Mouse (Mus musculus) layer of hippocampus, adult 2 months (tissue): ENCODE data around the gene Rgs3. TPM values are rescaled to one million over a fixed set of nuclear protein-coding genes. Genes with fewer than 3 reads are reported as not detected.
A peak's percentile ranks its signal among the peaks of the same experiment; 100 is the strongest.
"Not testable (repeated sequence)": the region's sequence is repeated elsewhere in the genome, so short reads cannot be mapped to it uniquely, and the experiment has no call there.

ENCODE experiments used
- DNase-seq, 2 experiments: peaks; one replicate each; pipeline ENCODE4 v3.0.0; 2022; ENCODE audit warnings: low spot score in 2 of 2
- H3K27ac ChIP-seq: fragments of 200-600 bp; 2 replicates; pipeline ENCODE4 v1.8.1; 2022
- H3K4me3 ChIP-seq: fragments of 200-600 bp; 2 replicates; pipeline ENCODE4 v1.8.1; 2022; ENCODE audit warnings: mild to moderate bottlenecking
- CTCF ChIP-seq: fragments of 200-600 bp; conservative IDR thresholded peaks from 2 replicates; pipeline ENCODE4 v1.8.1; 2022; ENCODE audit warnings: antibody characterized with exemption, mild to moderate bottlenecking, moderate library complexity
- total RNA-seq, 2 experiments: library from RNA; stranded (reverse); gene quantifications; 2 replicates each; pipeline ENCODE4 v1.2.3; 2021

The Rgs3 gene
- total RNA-seq, 2 experiments from 2014 or later = 18.9 to 21.6 TPM

- H3K27ac ChIP-seq = no peak overlapping the region
- H3K4me3 ChIP-seq = no peak overlapping the region
- no peak for DNase-seq
- TF ChIP-seq CTCF = no peak
Measured at GRCm38 (mm10) chr4:62566530-62566929, 6.9 kb downstream of the Rgs3 start.

- TF ChIP-seq CTCF = no peak
- no peak for DNase-seq
- H3K27ac ChIP-seq = no peak overlapping the region
- H3K4me3 ChIP-seq = no peak overlapping the region
Measured at GRCm38 (mm10) chr4:62567696-62568095, 8.0 kb downstream of the Rgs3 start.

GRCm38 (mm10) chr4:62568359-62568758, 8.7 kb downstream of the Rgs3 start:
- TF ChIP-seq CTCF = no peak
- Histone ChIP-seq H3K4me3 (no peak overlapping the region), H3K27ac (no peak overlapping the region)
- no peak for DNase-seq

GRCm38 (mm10) chr4:62569603-62570002, 10.0 kb downstream of the Rgs3 start:
- no peak overlapping the region for H3K27ac ChIP-seq
- no peak for TF ChIP-seq CTCF

GRCm38 (mm10) chr4:62570029-62570428, 10.4 kb downstream of the Rgs3 start:
- TF ChIP-seq CTCF = no peak
- DNase-seq = no peak
- H3K4me3 ChIP-seq = no peak overlapping the region
- H3K27ac ChIP-seq = no peak overlapping the region

More at GRCm38 (mm10) chr4:62569603-62570002, 10.0 kb downstream of the Rgs3 start:
- DNase-seq = no peak
- H3K4me3 ChIP-seq = no peak overlapping the region

GRCm38 (mm10) chr4:62582365-62583264, 23.0 kb downstream of the Rgs3 start:
- peak overlapping the region; percentile 46 for H3K4me3 ChIP-seq
- TF ChIP-seq CTCF = no peak
- DNase-seq = peak; percentile 74 to 77
- H3K27ac ChIP-seq = peak overlapping the region; percentile 57; the same call in 1 of the 2 replicates

GRCm38 (mm10) chr4:62583265-62584092, 23.8 kb downstream of the Rgs3 start:
- peak overlapping the region; percentile 57; the same call in 1 of the 2 replicates for H3K27ac ChIP-seq
- TF ChIP-seq CTCF = peak; percentile 43
- DNase-seq = peak; percentile 29 to 50
- H3K4me3 ChIP-seq = peak overlapping the region; percentile 46

- no peak for DNase-seq
- TF ChIP-seq CTCF = no peak
- Histone ChIP-seq H3K27ac (no peak overlapping the region), H3K4me3 (no peak overlapping the region)
Measured at GRCm38 (mm10) chr4:62587067-62587466, 27.4 kb downstream of the Rgs3 start.

GRCm38 (mm10) chr4:62590878-62591277, 31.2 kb downstream of the Rgs3 start:
- H3K27ac ChIP-seq = no peak overlapping the region
- no peak for DNase-seq
- H3K4me3 ChIP-seq = no peak overlapping the region
- TF ChIP-seq CTCF = no peak

GRCm38 (mm10) chr4:62591326-62591725, 31.7 kb downstream of the Rgs3 start:
- Histone ChIP-seq H3K4me3 (no peak overlapping the region), H3K27ac (no peak overlapping the region)
- DNase-seq = no peak
- TF ChIP-seq CTCF = no peak

GRCm38 (mm10) chr4:62593546-62594240, 34.0 kb downstream of the Rgs3 start:
- not testable (repeated sequence) for H3K4me3 ChIP-seq, H3K27ac ChIP-seq, DNase-seq

GRCm38 (mm10) chr4:62594442-62594841, 34.8 kb downstream of the Rgs3 start:
- H3K27ac ChIP-seq = no peak overlapping the region
- H3K4me3 ChIP-seq = no peak overlapping the region
- no peak for TF ChIP-seq CTCF
- no peak for DNase-seq

- DNase-seq = no peak
- H3K27ac ChIP-seq = no peak overlapping the region
- TF ChIP-seq CTCF = no peak
- H3K4me3 ChIP-seq = no peak overlapping the region
Measured at GRCm38 (mm10) chr4:62596051-62596450, 36.4 kb downstream of the Rgs3 start.
